Mouse (Mus musculus) small intestine, adult 2 months (tissue): ENCODE measurements around the gene Pdcd1. TPM values are rescaled to one million over a fixed set of nuclear protein-coding genes. Genes with fewer than 3 reads are reported as not detected.
"Not testable (repeated sequence)": the region's sequence is repeated elsewhere in the genome, so short reads cannot be mapped to it uniquely, and the experiment has no call there.

ENCODE experiments used
- H3K27ac ChIP-seq: fragments of 200-500 bp; 2 replicates; pipeline ENCODE4 v1.5.1; 2012; ENCODE audit warnings: low read depth, low read length, control low read depth, inconsistent platforms; ENCODE audit not compliant: insufficient read depth
- H3K27me3 ChIP-seq: fragments of 200-500 bp; 2 replicates; pipeline ENCODE4 v1.6.1; 2012; ENCODE audit warnings: mild to moderate bottlenecking, moderate library complexity, low read length, inconsistent platforms; ENCODE audit not compliant: control insufficient read depth, insufficient read depth
- H3K36me3 ChIP-seq: fragments of 200-500 bp; 2 replicates; pipeline ENCODE4 v1.6.1; 2012; ENCODE audit warnings: mild to moderate bottlenecking, low read length, control low read depth, inconsistent platforms; ENCODE audit not compliant: control insufficient read depth, insufficient read depth
- H3K4me1 ChIP-seq: fragments of 200-500 bp; 2 replicates; pipeline ENCODE4 v1.6.1; 2012; ENCODE audit warnings: low read length, inconsistent platforms, mixed read lengths; ENCODE audit not compliant: control insufficient read depth, insufficient read depth, insufficient read length
- H3K4me3 ChIP-seq: fragments of 200-500 bp; 2 replicates; pipeline ENCODE4 v1.5.1; 2012; ENCODE audit warnings: low read depth, mild to moderate bottlenecking, control low read depth, inconsistent platforms, low read length, moderate library complexity
- CTCF ChIP-seq: fragments of 200-500 bp; IDR thresholded peaks from 2 replicates; pipeline ENCODE4 v1.5.1; 2012; ENCODE audit warnings: low read depth, mild to moderate bottlenecking, control low read depth, inconsistent platforms, low read length, moderate library complexity, mixed read lengths; ENCODE audit not compliant: insufficient replicate concordance, insufficient read length; ENCODE audit errors: extremely low read depth
- POLR2A ChIP-seq: fragments of 200-500 bp; IDR thresholded peaks from 2 replicates; pipeline ENCODE4 v1.6.1; 2012; ENCODE audit warnings: low read depth, mild to moderate bottlenecking, control low read depth, inconsistent platforms, low read length, moderate library complexity
- WGBS: fragments of 180-500 bp; shearing (Covaris S2); methylation state at CpG from one replicate; pipeline ENCODE4 v1.1.7; 2018; 5-methylcytosine and 5-hydroxymethylcytosine counted together
- polyA plus RNA-seq: library from polyadenylated mRNA; depleted of rRNA; stranded (reverse); fragments of >200 nt; gene quantifications from 2 replicates; pipeline ENCODE4 v1.2.3, GENCODE M21; 2012

The Pdcd1 gene
- polyA plus RNA-seq, 1 experiment = 1.1 TPM

- no peaks in the 10 kb centered on the region for H3K36me3 ChIP-seq
- WGBS = 3% methylated on average over 9 of the region's 9 CpGs
- no peak overlapping the region for H3K27ac ChIP-seq
- H3K4me3 ChIP-seq = no peak overlapping the region
- TF ChIP-seq CTCF = peak; percentile 99; the same call in 1 of the 2 replicates
- TF ChIP-seq POLR2A = no peak
- peaks cover 11% of the 10 kb centered on the region; the same call in 1 of the 2 replicates for H3K4me1 ChIP-seq
- H3K27me3 ChIP-seq = no peaks in the 10 kb centered on the region
Measured at GRCm38 (mm10) chr1:94078835-94079440, 26.6 kb upstream of the Pdcd1 start.

DNA sequence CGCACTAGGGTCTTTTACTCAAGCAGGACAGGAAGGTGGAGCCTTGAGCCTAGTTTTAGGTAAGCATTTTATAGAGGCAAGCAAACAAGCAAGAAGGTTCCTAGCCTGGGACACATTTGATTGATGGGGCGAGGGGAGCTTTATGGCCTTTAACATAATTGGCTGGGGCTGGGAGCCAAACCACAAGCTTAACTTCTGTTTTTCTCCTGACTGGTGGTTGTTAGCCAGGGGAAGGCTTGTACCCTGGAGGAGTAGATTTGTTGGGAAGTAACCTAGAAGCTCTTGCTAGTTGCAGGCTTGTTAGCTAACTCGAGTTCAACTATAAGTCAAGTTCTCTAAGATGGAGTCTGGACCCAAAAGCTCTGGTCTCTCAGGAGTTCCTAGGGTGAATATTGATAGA lies 26.0 kb upstream of the Pdcd1 start:
- no peak for TF ChIP-seq CTCF
- no peak for TF ChIP-seq POLR2A
- 56% methylated on average over 3 of the region's 3 CpGs for WGBS
- no peaks in the 10 kb centered on the region for H3K36me3 ChIP-seq
- no peak overlapping the region for H3K4me3 ChIP-seq
- H3K4me1 ChIP-seq = peaks cover 11% of the 10 kb centered on the region; the same call in 1 of the 2 replicates
- no peaks in the 10 kb centered on the region for H3K27me3 ChIP-seq
- no peak overlapping the region for H3K27ac ChIP-seq

DNA sequence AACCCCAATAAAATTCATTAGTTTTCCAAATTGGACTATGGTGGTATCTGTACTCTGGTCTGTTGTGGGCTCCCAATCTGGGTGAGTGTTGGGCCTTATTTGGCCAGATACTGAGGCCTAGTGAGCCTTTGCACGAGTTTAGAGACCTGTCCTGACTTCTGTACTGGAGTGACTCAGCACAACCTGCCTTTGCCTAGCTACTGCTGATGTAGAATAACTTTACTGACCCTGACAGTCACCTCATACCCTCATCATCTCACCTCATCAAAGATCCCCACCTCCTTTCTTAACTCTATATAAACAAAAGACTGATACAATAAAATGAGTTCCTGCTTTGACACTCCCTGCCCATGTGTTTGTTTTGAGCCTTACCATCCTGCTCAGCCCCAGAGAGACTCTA lies 24.3 kb upstream of the Pdcd1 start:
- Histone ChIP-seq H3K4me3 (no peak overlapping the region), H3K27ac (no peak overlapping the region), H3K4me1 (peaks cover 7% of the 10 kb centered on the region; the same call in 1 of the 2 replicates), H3K27me3 (no peaks in the 10 kb centered on the region), H3K36me3 (no peaks in the 10 kb centered on the region)
- WGBS = 20% methylated on average over 1 of the region's 1 CpGs
- TF ChIP-seq POLR2A = no peak
- no peak for TF ChIP-seq CTCF

GRCm38 (mm10) chr1:94074756-94075155 lies 22.4 kb upstream of the Pdcd1 start:
- H3K36me3 ChIP-seq = no peaks in the 10 kb centered on the region
- H3K27ac ChIP-seq = no peak overlapping the region
- 83% methylated on average over 6 of the region's 6 CpGs for WGBS
- no peak for TF ChIP-seq CTCF
- no peaks in the 10 kb centered on the region for H3K27me3 ChIP-seq
- no peaks in the 10 kb centered on the region for H3K4me1 ChIP-seq
- H3K4me3 ChIP-seq = no peak overlapping the region

DNA sequence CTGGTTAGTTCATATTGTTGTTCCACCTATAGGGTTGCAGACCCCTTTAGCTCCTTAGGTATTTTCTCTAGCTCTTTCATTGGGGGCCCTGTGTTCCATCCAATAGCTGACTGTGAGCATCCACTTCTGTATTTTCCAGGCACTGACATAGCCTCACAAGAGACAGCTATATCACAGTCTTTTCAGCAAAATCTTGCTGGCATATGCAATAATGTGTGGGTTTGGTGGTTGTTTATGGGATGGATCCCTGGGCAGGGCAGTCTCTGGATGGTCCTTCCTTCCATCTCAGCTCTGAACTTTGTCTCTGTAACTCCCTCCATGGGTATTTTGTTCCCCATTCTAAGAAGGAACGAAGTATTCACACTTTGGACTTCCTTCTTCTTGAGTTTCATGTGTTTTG lies 5.9 kb upstream of the Pdcd1 start:
- H3K4me3 ChIP-seq = not testable (repeated sequence)
- 41% methylated on average over 1 of the region's 1 CpGs for WGBS

GRCm38 (mm10) chr1:94057401-94057800 lies 5.0 kb upstream of the Pdcd1 start:
- H3K4me1 ChIP-seq = no peaks in the 10 kb centered on the region; the same call in none of the 2 replicates
- H3K27ac ChIP-seq = no peak overlapping the region
- H3K36me3 ChIP-seq = no peaks in the 10 kb centered on the region
- 91% methylated on average over 2 of the region's 2 CpGs for WGBS
- no peak overlapping the region for H3K4me3 ChIP-seq
- TF ChIP-seq CTCF (no peak), POLR2A (no peak)
- no peaks in the 10 kb centered on the region for H3K27me3 ChIP-seq

More for the DNA sequence above, 5.9 kb upstream of the Pdcd1 start:
- not testable (repeated sequence) for H3K4me1 ChIP-seq, H3K27me3 ChIP-seq, H3K27ac ChIP-seq, H3K36me3 ChIP-seq

GRCm38 (mm10) chr1:94055966-94056365 lies 3.6 kb upstream of the Pdcd1 start:
- no peaks in the 10 kb centered on the region for H3K36me3 ChIP-seq
- H3K4me3 ChIP-seq = no peak overlapping the region
- H3K27ac ChIP-seq = no peak overlapping the region
- no peaks in the 10 kb centered on the region for H3K27me3 ChIP-seq
- WGBS = 4% methylated on average over 3 of the region's 3 CpGs
- TF ChIP-seq POLR2A = no peak
- no peak for TF ChIP-seq CTCF
- no peaks in the 10 kb centered on the region; the same call in none of the 2 replicates for H3K4me1 ChIP-seq

- Histone ChIP-seq H3K4me3 (no peak overlapping the region), H3K36me3 (no peaks in the 10 kb centered on the region), H3K27me3 (no peaks in the 10 kb centered on the region), H3K4me1 (no peaks in the 10 kb centered on the region; the same call in none of the 2 replicates), H3K27ac (no peak overlapping the region)
- WGBS = 77% methylated on average over 1 of the region's 1 CpGs
- TF ChIP-seq CTCF = no peak
- TF ChIP-seq POLR2A = no peak
Measured at GRCm38 (mm10) chr1:94054481-94054880, 2.1 kb upstream of the Pdcd1 start.
